Mouse (Mus musculus): ENCODE results near the gene Ly6g6d. TPM values are rescaled to one million over a fixed set of nuclear protein-coding genes. Genes with fewer than 3 reads are reported as not detected.

Gene Ly6g6d
- polyA plus RNA-seq, 1 experiment from 2014 or later = 0.72 TPM

DNA sequence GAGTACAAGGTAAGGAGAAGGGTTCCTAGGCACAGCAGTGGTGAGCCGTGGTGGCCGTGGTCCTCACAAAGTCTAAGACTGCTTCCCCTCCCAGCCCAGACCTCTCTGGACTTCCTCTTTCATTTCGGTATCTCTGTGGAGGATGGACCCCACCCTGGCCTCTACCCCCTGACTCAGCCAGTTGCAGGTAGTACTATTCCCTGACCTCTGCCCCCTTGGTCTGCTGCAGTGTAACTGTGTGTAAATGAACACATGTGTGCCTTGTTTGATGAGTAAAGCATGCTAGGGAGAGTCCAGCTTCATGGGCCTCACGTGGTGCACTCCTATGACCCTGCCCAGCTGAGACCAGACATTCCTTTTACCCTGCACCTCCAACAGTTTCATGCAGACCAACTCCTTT lies 54.1 kb downstream of the Ly6g6d start:
- Histone ChIP-seq H3K36me3 (ENCODE audit: control insufficient read depth, insufficient read depth, low read length) (no peaks in the 10 kb centered on the region), H3K4me1 (ENCODE audit: control insufficient read depth, insufficient read depth, low read length) (peaks cover 6% of the 10 kb centered on the region), H3K9me3 (ENCODE audit: control insufficient read depth, low read length) (no peaks in the 10 kb centered on the region), H3K4me3 (ENCODE audit: low read depth, low read length) (no peak overlapping the region), H3K9ac (ENCODE audit: low read length) (no peak overlapping the region), H3K27me3 (ENCODE audit: control insufficient read depth, insufficient read depth, low read length) (no peaks in the 10 kb centered on the region), H3K27ac (replicated peaks; ENCODE audit: low read depth, low read length) (no peak overlapping the region), H3K4me2 (ENCODE audit: low read depth, severe bottlenecking) (no peak overlapping the region)
- ATAC-seq (ENCODE audit: insufficient number of reproducible peaks, low FRiP score, low TSS enrichment, low read depth) (no peak), DNase-seq (ENCODE audit: low spot score) (no peak)
- WGBS = 70% methylated on average over 4 of the region's 4 CpGs

DNA sequence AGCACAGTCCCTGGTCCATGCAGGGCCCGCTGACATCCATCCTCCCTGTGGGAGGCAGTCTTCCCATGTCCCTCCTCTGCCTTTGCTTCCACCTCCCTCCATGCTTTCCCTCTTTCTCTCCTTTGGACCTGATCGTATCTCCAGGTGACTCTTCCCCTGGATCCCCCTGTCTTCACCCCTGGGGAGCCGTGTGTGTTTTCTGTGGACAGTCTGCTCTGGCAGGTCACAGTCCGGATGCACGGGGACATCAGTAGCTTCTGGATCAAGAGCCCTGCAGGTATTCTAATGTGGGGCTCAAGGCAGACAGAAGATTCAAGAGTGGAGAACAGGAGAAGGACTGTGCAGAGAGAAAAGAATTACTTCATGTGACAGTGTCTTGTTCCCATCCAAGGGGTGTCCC lies 54.6 kb downstream of the Ly6g6d start:
- no peaks in the 10 kb centered on the region for H3K27me3 ChIP-seq (ENCODE audit: control insufficient read depth, insufficient read depth, low read length)
- DNase-seq (ENCODE audit: low spot score) (no peak), ATAC-seq (ENCODE audit: insufficient number of reproducible peaks, low FRiP score, low TSS enrichment, low read depth) (no peak)
- no peaks in the 10 kb centered on the region for H3K9me3 ChIP-seq (ENCODE audit: control insufficient read depth, low read length)
- no peak overlapping the region for H3K9ac ChIP-seq (ENCODE audit: low read length)
- H3K4me3 ChIP-seq (ENCODE audit: low read depth, low read length) = no peak overlapping the region
- WGBS = 81% methylated on average over 5 of the region's 5 CpGs
- H3K36me3 ChIP-seq (ENCODE audit: control insufficient read depth, insufficient read depth, low read length) = no peaks in the 10 kb centered on the region
- H3K4me2 ChIP-seq (ENCODE audit: low read depth, severe bottlenecking) = no peak overlapping the region
- H3K4me1 ChIP-seq (ENCODE audit: control insufficient read depth, insufficient read depth, low read length) = peaks cover 6% of the 10 kb centered on the region
- H3K27ac ChIP-seq (replicated peaks; ENCODE audit: low read depth, low read length) = no peak overlapping the region

DNA sequence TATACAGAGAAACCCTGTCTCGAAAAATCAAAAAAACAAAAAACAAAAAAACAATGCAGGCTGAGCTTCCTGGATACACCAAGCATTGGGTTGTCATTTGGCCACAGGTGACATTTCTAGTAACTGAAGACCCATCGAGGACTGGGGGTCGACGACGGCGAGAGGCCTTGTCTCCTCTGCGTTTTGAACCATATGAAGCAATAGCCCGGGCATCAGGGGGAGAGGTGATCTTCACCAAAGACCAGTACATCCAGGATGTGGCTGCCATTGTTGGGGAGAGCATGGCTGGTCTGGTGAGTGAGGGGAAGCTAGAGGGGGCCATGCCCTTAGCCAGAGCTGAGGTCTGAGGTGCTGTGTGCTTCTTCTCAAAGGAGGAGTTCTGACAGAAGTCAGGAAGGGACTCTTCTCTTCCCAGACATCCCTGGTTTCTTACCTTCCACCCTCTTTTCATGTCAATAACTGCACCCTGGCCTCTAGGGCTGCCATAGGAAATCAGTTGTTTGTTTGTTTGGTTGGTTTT lies 55.3 kb downstream of the Ly6g6d start:
- no peak overlapping the region for H3K27ac ChIP-seq (replicated peaks; ENCODE audit: low read depth, low read length)
- DNase-seq (ENCODE audit: low spot score) = no peak

DNA sequence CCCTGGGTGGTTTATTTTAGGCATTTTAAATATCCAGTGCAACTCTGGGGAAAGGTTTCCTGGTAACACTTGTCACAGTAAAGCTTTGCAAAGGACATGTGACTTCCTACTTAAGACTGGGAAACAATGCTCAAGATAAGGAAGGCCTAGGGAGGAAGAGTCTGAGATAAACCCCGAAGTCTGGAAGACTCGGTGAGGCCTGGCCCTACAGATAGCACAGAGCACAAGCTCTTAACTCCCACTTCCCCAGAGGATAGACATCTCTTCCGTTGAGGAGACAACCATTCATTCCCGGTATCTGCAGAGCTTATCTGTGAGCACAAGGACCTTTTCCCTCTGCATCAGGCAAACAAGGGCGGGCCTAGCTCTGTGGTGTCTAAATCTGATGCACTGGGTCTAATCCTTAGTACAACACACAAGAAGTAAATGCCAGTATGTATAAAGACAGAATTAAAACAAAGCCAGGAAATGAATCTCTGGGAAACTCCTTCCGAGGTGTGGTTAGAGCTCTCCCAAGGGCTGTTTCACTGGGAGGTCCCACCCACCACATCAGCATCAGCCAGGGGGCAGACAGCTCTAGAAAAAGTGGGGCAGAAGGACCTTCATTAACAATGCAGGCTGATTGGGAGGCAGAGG lies 55.9 kb downstream of the Ly6g6d start:
- ATAC-seq (ENCODE audit: insufficient number of reproducible peaks, low FRiP score, low TSS enrichment, low read depth) (no peak), DNase-seq (ENCODE audit: low spot score) (no peak)
- H3K36me3 ChIP-seq (ENCODE audit: control insufficient read depth, insufficient read depth, low read length) = no peaks in the 10 kb centered on the region
- no peaks in the 10 kb centered on the region for H3K9me3 ChIP-seq (ENCODE audit: control insufficient read depth, low read length)
- no peaks in the 10 kb centered on the region for H3K27me3 ChIP-seq (ENCODE audit: control insufficient read depth, insufficient read depth, low read length)
- peak overlapping the region; percentile 22; the same call in 1 of the 2 replicates for H3K4me2 ChIP-seq (ENCODE audit: low read depth, severe bottlenecking)
- no peak overlapping the region for H3K4me3 ChIP-seq (ENCODE audit: low read depth, low read length)
- WGBS = 70% methylated on average over 6 of the region's 6 CpGs
- H3K4me1 ChIP-seq (ENCODE audit: control insufficient read depth, insufficient read depth, low read length) = 0 out of 2 replicates have a peak, but pooled peaks cover 2% of the 10 kb centered on the region
- no peak overlapping the region for H3K27ac ChIP-seq (replicated peaks; ENCODE audit: low read depth, low read length)
- H3K9ac ChIP-seq (ENCODE audit: low read length) = no peak overlapping the region

More for the DNA sequence above, 55.3 kb downstream of the Ly6g6d start:
- Histone ChIP-seq H3K4me1 (ENCODE audit: control insufficient read depth, insufficient read depth, low read length) (peaks cover 6% of the 10 kb centered on the region), H3K4me3 (ENCODE audit: low read depth, low read length) (no peak overlapping the region), H3K36me3 (ENCODE audit: control insufficient read depth, insufficient read depth, low read length) (no peaks in the 10 kb centered on the region), H3K27me3 (ENCODE audit: control insufficient read depth, insufficient read depth, low read length) (no peaks in the 10 kb centered on the region), H3K4me2 (ENCODE audit: low read depth, severe bottlenecking) (no peak overlapping the region), H3K9me3 (ENCODE audit: control insufficient read depth, low read length) (no peaks in the 10 kb centered on the region), H3K9ac (ENCODE audit: low read length) (no peak overlapping the region)
- WGBS = 96% methylated on average over 8 of the region's 8 CpGs
- no peak for ATAC-seq (ENCODE audit: insufficient number of reproducible peaks, low FRiP score, low TSS enrichment, low read depth)

Other genes starting within 250 kb of the Ly6g6d start
- 20.5 and 21.2 TPM in 2 replicates for gene Stk19, start 241.1 kb downstream of the Ly6g6d start, polyA plus RNA-seq (2014; fragmentation: Nextera tagmentation; extraction: Ambion mirVana)
- 72.4 and 74.6 TPM in 2 replicates for gene Dxo, start 241.0 kb downstream of the Ly6g6d start, polyA plus RNA-seq (2014; fragmentation: Nextera tagmentation; extraction: Ambion mirVana)
- gene Skiv2l, start 227.9 kb downstream of the Ly6g6d start, polyA plus RNA-seq (2014; fragmentation: Nextera tagmentation; extraction: Ambion mirVana) = 43.2 and 49.0 TPM in 2 replicates
- gene Nelfe, start 227.7 kb downstream of the Ly6g6d start, polyA plus RNA-seq (2014; fragmentation: Nextera tagmentation; extraction: Ambion mirVana) = 152 TPM in 2 replicates
- gene Cfb, start 215.5 kb downstream of the Ly6g6d start, polyA plus RNA-seq (2014; fragmentation: Nextera tagmentation; extraction: Ambion mirVana) = 1.6 and 2.6 TPM in 2 replicates
- gene Zbtb12, start 198.6 kb downstream of the Ly6g6d start, polyA plus RNA-seq (2014; fragmentation: Nextera tagmentation; extraction: Ambion mirVana) = 1.9 and 2.3 TPM in 2 replicates
- not detected in 2 replicates for gene Gm20547, start 196.0 kb downstream of the Ly6g6d start, polyA plus RNA-seq (2014; fragmentation: Nextera tagmentation; extraction: Ambion mirVana)
- gene C2, start 179.8 kb downstream of the Ly6g6d start, polyA plus RNA-seq (2014; fragmentation: Nextera tagmentation; extraction: Ambion mirVana) = 0.44 and 0.58 TPM in 2 replicates
- 77.8 and 78.9 TPM in 2 replicates for gene Ehmt2, start 179.6 kb downstream of the Ly6g6d start, polyA plus RNA-seq (2014; fragmentation: Nextera tagmentation; extraction: Ambion mirVana)
- 0.21 TPM in 1 of 2 replicates, not detected in the other for gene Slc44a4, start 163.6 kb downstream of the Ly6g6d start, polyA plus RNA-seq (2014; fragmentation: Nextera tagmentation; extraction: Ambion mirVana)
- gene Neu1, start 146.8 kb downstream of the Ly6g6d start, polyA plus RNA-seq (2014; fragmentation: Nextera tagmentation; extraction: Ambion mirVana) = 10.3 and 12.8 TPM in 2 replicates
- gene Hspa1b, start 118.8 kb downstream of the Ly6g6d start, polyA plus RNA-seq (2014; fragmentation: Nextera tagmentation; extraction: Ambion mirVana) = 0.43 and 0.44 TPM in 2 replicates
- gene Gm20481, start 108.2 kb downstream of the Ly6g6d start, polyA plus RNA-seq (2014; fragmentation: Nextera tagmentation; extraction: Ambion mirVana) = 0.36 and 0.43 TPM in 2 replicates
- 0.75 and 4.0 TPM in 2 replicates for gene Hspa1a, start 105.9 kb downstream of the Ly6g6d start, polyA plus RNA-seq (2014; fragmentation: Nextera tagmentation; extraction: Ambion mirVana)
- 1.5 and 1.6 TPM in 2 replicates for gene Hspa1l, start 105.4 kb downstream of the Ly6g6d start, polyA plus RNA-seq (2014; fragmentation: Nextera tagmentation; extraction: Ambion mirVana)
- 266 and 271 TPM in 2 replicates for gene Lsm2, start 96.2 kb downstream of the Ly6g6d start, polyA plus RNA-seq (2014; fragmentation: Nextera tagmentation; extraction: Ambion mirVana)
- gene Vars, start 77.1 kb downstream of the Ly6g6d start, polyA plus RNA-seq (2014; fragmentation: Nextera tagmentation; extraction: Ambion mirVana) = 124 and 140 TPM in 2 replicates
- 0.07 and 0.16 TPM in 2 replicates for gene Vwa7, start 61.5 kb downstream of the Ly6g6d start, polyA plus RNA-seq (2014; fragmentation: Nextera tagmentation; extraction: Ambion mirVana)
- 1.4 TPM in 2 replicates for gene Sapcd1, start 50.0 kb downstream of the Ly6g6d start, polyA plus RNA-seq (2014; fragmentation: Nextera tagmentation; extraction: Ambion mirVana)
- gene Msh5, start 31.3 kb downstream of the Ly6g6d start, polyA plus RNA-seq (2014; fragmentation: Nextera tagmentation; extraction: Ambion mirVana) = 3.5 and 3.7 TPM in 2 replicates
- 52.1 and 76.7 TPM in 2 replicates for gene Clic1, start 28.1 kb downstream of the Ly6g6d start, polyA plus RNA-seq (2014; fragmentation: Nextera tagmentation; extraction: Ambion mirVana)
- 553 and 582 TPM in 2 replicates for gene Ddah2, start 19.0 kb downstream of the Ly6g6d start, polyA plus RNA-seq (2014; fragmentation: Nextera tagmentation; extraction: Ambion mirVana)
- 0.16 TPM in 1 of 2 replicates, not detected in the other for gene Ly6g6c, start 12.7 kb downstream of the Ly6g6d start, polyA plus RNA-seq (2014; fragmentation: Nextera tagmentation; extraction: Ambion mirVana)
- gene Mpig6b, start 11.9 kb downstream of the Ly6g6d start, polyA plus RNA-seq (2014; fragmentation: Nextera tagmentation; extraction: Ambion mirVana) = 0.84 and 1.2 TPM in 2 replicates
- gene Ly6g6e, start 1.2 kb downstream of the Ly6g6d start, polyA plus RNA-seq (2014; fragmentation: Nextera tagmentation; extraction: Ambion mirVana) = 1.5 and 2.1 TPM in 2 replicates
- gene Ly6g6f, start 7.5 kb upstream of the Ly6g6d start, polyA plus RNA-seq (2014; fragmentation: Nextera tagmentation; extraction: Ambion mirVana) = 0.27 and 0.73 TPM in 2 replicates
- 43.1 and 46.9 TPM in 2 replicates for gene Abhd16a, start 11.2 kb upstream of the Ly6g6d start, polyA plus RNA-seq (2014; fragmentation: Nextera tagmentation; extraction: Ambion mirVana)
- not detected in 2 replicates for gene Ly6g5c, start 30.2 kb upstream of the Ly6g6d start, polyA plus RNA-seq (2014; fragmentation: Nextera tagmentation; extraction: Ambion mirVana)
- 0.44 and 0.75 TPM in 2 replicates for gene Ly6g5b, start 37.4 kb upstream of the Ly6g6d start, polyA plus RNA-seq (2014; fragmentation: Nextera tagmentation; extraction: Ambion mirVana)
- gene Gpank1, start 43.4 kb upstream of the Ly6g6d start, polyA plus RNA-seq (2014; fragmentation: Nextera tagmentation; extraction: Ambion mirVana) = 24.0 and 29.1 TPM in 2 replicates
- gene Csnk2b, start 44.0 kb upstream of the Ly6g6d start, polyA plus RNA-seq (2014; fragmentation: Nextera tagmentation; extraction: Ambion mirVana) = 277 and 290 TPM in 2 replicates
- gene D17H6S53E, start 48.3 kb upstream of the Ly6g6d start, polyA plus RNA-seq (2014; fragmentation: Nextera tagmentation; extraction: Ambion mirVana) = 8.6 and 8.9 TPM in 2 replicates
- 0.44 and 1.5 TPM in 2 replicates for gene Apom, start 54.0 kb upstream of the Ly6g6d start, polyA plus RNA-seq (2014; fragmentation: Nextera tagmentation; extraction: Ambion mirVana)
- 103 and 104 TPM in 2 replicates for gene Bag6, start 57.1 kb upstream of the Ly6g6d start, polyA plus RNA-seq (2014; fragmentation: Nextera tagmentation; extraction: Ambion mirVana)
- 215 and 234 TPM in 2 replicates for gene Prrc2a, start 86.8 kb upstream of the Ly6g6d start, polyA plus RNA-seq (2014; fragmentation: Nextera tagmentation; extraction: Ambion mirVana)
- 3.4 and 3.9 TPM in 2 replicates for gene Aif1, start 98.0 kb upstream of the Ly6g6d start, polyA plus RNA-seq (2014; fragmentation: Nextera tagmentation; extraction: Ambion mirVana)
- 4.0 and 4.7 TPM in 2 replicates for gene Lst1, start 110.4 kb upstream of the Ly6g6d start, polyA plus RNA-seq (2014; fragmentation: Nextera tagmentation; extraction: Ambion mirVana)
- gene Ltb, start 116.4 kb upstream of the Ly6g6d start, polyA plus RNA-seq (2014; fragmentation: Nextera tagmentation; extraction: Ambion mirVana) = 0.45 and 0.54 TPM in 2 replicates
- gene Tnf, start 123.9 kb upstream of the Ly6g6d start, polyA plus RNA-seq (2014; fragmentation: Nextera tagmentation; extraction: Ambion mirVana) = not detected in 2 replicates
- gene Lta, start 127.3 kb upstream of the Ly6g6d start, polyA plus RNA-seq (2014; fragmentation: Nextera tagmentation; extraction: Ambion mirVana) = 0.11 and 0.27 TPM in 2 replicates
- gene Gm16181, start 142.8 kb upstream of the Ly6g6d start, polyA plus RNA-seq (2014; fragmentation: Nextera tagmentation; extraction: Ambion mirVana) = not detected in 2 replicates
- 3.9 and 5.9 TPM in 2 replicates for gene Atp6v1g2, start 155.6 kb upstream of the Ly6g6d start, polyA plus RNA-seq (2014; fragmentation: Nextera tagmentation; extraction: Ambion mirVana)
- gene Nfkbil1, start 157.7 kb upstream of the Ly6g6d start, polyA plus RNA-seq (2014; fragmentation: Nextera tagmentation; extraction: Ambion mirVana) = 4.0 and 4.6 TPM in 2 replicates
- gene Ddx39b, start 163.7 kb upstream of the Ly6g6d start, polyA plus RNA-seq (2014; fragmentation: Nextera tagmentation; extraction: Ambion mirVana) = 739 and 748 TPM in 2 replicates
- 15.7 and 16.3 TPM in 2 replicates for gene H2-D1, start 184.7 kb upstream of the Ly6g6d start, polyA plus RNA-seq (2014; fragmentation: Nextera tagmentation; extraction: Ambion mirVana)
- not detected in 2 replicates for gene H2-Q1, start 242.3 kb upstream of the Ly6g6d start, polyA plus RNA-seq (2014; fragmentation: Nextera tagmentation; extraction: Ambion mirVana)